Mouse (Mus musculus): Measurements from ENCODE around the gene Rcl1.

Gene Rcl1

DNA sequence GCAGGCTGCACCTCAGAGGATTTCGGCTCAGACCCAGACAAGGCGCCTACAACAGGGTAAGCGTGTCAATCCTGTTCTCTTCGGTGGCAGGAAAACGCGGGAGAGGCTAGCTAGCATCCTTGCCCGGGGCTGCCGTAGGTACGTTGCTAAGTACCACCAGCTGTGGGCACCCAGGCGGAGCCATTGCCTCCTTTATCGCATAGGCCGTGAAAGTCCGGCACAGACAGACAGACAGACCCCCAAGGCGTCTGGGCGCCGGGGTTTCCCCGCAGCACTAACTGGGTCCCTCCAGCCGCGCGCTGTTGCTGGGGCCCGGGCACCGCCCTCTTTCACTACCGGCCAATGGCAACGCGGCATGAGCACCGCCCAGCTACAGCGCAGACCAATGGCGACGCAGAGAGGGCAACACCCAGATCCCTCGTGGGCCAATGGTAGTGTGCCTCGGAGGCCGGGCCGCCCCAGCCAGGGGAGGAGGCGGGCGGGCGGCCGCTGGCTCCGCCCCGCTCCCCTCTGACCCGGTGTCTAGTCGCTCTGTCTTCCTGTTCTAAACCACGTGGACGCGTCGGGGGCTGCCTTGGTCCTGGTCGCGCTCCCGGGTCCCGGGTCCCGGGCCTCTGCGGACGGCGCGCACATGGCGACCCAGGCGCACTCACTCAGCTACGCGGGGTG lies at the start of gene Rcl1:
TSS of gene Rcl1 (plus strand) at position 502 of the 669 bp plus-strand sequence.
- no peak for DNase-seq (ENCODE audit: extremely low read depth, low read depth, low spot score)

DNA sequence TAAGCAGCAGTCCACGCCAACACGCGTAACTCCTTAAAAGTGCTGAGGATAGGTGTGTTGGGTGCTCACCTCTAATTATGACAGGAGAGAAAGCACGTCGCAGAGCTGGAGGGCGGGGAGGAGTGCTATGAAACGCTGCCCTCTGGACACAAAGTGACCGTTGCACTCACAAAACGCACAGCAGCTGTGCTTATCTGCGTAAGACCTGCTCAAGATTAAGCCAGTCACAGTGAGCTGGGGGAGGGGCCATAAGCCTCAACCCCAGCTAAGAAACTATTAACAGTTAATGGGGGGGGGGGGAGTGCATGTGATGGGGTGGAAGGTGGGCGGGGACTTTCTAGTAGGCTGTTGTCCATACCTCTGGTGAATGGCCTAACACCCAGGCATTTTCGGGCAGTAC lies 48.4 kb upstream of the Rcl1 start:
- no peak for DNase-seq (ENCODE audit: extremely low read depth, low read depth, low spot score)

DNA sequence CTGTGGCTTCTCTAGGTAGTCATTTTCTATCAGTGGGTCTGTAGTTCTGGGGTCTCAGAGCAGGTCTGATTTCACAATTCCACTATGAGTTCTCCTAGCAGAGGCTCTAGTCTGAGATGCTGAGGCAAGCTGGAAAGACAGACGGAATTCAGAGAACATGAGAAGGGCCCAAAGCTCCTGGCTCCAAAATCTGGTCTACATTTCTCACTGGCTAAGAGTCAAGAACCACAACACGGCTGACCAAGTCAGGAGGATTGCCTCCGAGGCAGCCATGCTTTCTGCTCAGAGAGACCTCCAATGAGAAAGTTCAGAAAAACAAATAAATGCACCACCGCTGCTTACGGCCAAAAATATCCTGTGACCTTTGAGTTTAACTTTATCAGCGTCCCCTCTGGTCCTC lies 46.6 kb upstream of the Rcl1 start:
- no peak for DNase-seq (ENCODE audit: extremely low read depth, low read depth, low spot score)

DNA sequence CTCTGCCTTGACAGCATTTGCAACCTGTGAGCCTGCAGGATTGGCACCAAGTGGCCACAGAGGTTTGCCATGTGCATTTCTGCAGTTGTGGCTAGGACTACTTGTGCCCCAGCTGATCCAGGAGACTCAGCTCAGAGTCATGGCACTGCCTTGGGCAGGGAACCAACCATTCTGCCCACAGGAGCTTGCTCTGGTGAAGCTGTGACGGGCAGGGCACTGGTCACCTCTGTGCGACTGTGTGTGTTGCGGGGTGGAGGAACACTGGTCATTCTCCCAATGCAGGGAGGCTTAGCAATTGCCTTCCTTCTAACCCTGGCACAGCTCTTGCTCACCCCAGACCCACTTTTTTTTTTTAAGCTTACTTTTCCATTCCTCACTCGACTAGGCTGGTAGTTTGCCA lies 45.7 kb upstream of the Rcl1 start:
- DNase-seq (ENCODE audit: extremely low read depth, low read depth, low spot score): no peak

DNA sequence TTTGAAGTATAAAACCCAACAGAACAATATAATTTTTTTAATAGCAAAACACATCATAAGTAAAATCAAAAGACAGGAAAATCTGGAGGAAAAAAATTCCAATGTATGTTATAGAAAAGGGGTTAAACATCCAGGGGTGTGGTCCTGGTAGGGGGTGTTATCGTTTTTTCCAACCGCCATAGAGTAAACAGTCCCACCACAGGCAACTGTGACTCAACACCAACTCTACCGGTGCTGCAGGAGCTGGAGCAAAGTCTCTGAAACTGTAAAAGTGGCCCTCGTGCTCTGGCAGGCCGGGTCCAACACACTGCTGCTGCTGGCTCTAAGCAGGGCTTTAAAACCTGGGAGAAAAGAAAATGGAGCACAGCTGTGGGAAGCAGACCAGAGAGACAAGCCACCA lies 42.4 kb upstream of the Rcl1 start:
- no peak for DNase-seq (ENCODE audit: extremely low read depth, low read depth, low spot score)

DNA sequence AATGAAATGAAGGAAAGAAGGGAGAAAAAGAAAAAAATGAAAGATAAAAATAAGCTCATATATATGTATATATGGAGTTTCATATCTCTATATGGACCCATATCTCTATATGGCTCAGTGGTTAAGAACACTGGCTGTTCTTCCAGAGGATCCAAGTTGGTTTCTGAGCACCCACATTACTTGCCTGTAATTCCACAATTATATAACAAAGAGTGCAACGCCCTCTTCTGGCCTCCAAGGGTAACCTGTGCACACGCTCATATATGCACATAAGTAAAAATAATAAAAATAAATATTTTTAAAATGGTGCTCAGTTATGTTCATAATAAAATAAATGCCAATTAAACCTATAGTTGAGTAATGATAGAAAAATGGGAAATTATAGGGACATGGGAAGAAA lies 41.5 kb upstream of the Rcl1 start:
- DNase-seq (ENCODE audit: extremely low read depth, low read depth, low spot score): no peak

DNA sequence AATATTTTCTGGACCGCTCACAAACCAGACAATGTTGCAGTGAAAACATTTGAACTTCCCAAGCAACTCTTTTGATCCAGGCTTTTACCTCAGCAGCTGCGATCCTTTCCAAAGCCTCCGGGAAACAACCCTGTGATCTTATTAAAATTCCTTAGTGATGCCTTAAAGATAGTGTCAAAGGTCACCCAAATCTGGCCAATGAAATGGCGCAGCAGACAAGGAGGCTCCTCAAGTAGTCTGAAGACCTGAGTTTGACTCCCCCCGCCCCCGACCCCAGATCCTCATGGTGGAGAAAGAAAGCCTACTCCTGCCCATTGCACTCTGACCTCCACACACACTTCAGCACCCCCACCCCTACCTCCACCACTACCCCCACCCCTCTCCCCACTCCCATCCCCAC lies 40.9 kb upstream of the Rcl1 start:
- no peak for DNase-seq (ENCODE audit: extremely low read depth, low read depth, low spot score)

DNA sequence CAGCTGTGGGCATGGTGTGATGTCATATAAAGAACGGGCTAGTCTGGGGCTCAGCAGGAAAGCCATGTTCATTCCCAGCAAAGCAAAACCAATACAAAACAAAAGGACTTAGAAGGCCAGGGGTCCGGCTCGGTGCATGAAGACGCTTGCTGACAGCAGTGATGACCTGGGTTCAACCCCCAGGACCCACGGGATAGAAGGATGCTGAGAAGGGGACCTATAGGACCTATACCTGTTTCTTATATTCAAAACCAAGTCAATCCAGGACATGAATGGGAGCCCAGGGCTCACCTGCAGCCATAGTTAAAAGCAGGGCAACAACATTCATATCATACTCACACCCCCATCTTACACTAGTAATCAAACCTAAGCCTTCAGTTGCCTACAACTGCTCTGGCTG lies 38.2 kb upstream of the Rcl1 start:
- no peak for DNase-seq (ENCODE audit: extremely low read depth, low read depth, low spot score)

DNA sequence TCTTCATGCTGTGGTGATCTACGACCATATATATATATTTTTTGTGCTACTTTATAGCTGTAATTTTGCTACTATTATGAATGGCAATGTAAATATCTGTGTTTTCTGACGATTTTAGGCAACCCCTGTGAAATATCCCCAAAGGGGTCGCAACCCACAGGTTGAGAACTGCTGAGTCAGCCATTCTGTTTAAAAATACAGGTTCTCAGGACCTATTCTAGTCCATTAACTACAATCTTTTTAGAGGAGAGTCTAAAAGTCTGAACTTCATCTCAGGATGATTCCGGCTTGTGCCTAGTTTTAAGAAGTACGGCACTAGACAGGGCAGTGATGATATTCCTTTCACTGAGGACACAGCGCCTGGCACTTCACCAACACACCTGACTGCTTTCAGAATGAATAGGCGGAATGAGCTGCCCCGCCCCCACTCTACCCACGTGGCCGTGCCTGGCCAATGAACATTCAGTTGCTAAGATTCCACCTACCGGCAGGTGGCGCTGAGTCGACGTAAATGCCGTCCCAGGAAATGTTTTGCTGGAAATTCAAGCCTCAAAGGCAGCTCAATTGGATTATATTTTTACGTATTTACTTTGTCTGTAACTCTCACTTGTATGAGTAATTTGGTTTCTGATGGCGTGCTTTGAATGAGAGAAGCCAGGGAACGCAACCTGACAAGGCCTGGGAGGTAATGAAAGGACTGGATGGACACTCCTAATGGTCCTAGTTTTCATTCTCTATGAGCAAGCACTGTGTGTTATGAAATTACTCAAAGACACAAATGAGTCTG lies 37.4 kb upstream of the Rcl1 start:
- no peak for DNase-seq (ENCODE audit: extremely low read depth, low read depth, low spot score)

DNA sequence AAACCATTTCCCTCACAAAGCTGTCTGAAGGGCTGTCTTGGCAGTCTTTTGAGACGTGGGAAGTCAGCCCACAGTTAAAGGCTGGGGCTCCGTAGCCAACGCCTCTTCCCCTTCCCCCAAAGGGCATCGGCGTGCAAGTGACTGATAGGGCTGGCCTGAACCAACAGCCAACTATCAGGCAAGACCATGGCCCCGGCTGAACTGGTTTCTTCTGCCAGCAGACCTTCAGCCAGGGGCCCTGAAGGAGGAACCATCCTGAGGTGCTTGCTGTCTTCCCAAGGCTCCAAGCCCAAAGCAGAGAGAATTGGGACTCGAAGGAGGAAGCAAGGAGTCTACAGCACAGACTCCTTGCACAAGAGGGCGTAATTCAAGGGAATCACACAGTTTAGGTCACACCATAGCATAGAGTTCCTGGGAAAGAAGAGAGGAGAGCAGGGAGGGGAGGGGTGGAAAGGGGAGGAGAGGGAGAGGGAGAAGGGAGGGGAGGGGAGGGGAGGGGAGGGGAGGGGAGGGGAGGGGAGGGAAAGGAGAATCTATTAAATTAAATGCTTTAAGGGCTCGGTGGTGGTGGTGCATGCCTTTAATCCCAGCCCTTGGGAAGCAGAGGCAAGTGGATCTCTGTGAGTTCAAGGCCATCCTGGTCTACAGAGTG lies 36.6 kb upstream of the Rcl1 start:
- no peak for DNase-seq (ENCODE audit: extremely low read depth, low read depth, low spot score)

DNA sequence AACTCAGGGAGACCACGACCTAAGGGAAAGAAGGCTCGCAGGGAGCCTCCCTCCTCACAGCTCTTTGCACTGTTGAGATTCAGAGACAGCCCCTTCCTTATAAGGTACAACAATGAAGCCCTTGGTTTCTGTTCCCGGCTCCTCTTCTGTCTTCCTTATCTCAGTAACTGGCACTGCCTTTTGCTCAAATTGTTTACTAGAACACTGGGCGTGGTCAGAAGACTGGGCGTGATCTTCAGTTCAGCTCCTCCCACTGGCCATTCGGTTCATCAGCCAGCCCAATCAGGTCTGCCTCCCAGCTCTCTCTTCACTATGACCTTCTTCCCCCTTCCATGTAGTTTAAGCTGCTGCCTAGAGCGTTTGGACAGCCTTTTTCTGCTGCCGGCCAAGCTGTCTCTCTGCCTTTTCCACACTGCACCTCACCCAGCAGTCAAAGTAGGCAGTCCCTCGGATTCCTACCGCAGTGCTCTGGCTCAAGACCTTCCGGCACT lies 34.1 kb upstream of the Rcl1 start:
- peak; percentile 57 for DNase-seq (ENCODE audit: extremely low read depth, low read depth, low spot score)

DNA sequence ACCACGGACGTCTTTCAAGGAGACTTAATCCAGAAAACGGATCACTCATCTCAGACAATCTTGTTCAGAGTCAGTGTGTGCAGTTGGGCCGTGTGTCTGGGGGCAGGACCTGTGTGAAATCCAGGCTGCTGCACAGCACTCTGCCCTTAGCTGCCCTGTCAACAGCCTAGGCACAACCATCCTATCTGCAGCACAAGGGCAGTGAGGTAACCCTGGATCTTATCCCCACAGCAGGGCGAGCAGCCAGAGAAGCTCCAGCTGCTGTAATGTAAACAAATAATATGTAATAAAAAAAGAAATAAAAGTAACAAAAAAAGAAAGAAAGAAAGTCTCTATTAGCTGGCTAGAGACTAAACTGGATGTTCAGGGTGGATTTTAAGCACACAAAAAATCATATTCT lies 32.0 kb upstream of the Rcl1 start:
- DNase-seq (ENCODE audit: extremely low read depth, low read depth, low spot score): no peak

DNA sequence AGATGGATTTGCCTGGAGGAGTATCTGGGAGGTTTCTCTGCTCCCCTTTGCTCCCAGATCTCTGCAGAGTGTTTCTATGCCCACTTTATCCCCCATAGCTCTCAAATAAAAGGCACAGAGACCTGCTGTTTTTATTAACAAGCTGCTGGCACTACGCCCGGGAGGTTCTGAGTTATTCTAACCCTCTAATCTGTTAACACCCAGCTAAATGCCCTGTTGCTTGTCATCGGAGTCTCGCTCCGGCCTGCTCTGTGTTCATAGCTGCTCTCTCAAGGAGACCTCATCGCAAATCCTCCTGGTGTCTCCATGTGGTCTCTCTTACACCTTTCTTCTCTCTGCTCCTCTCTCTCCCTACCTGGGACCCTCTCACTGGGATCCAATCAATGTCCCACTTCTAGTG lies 26.4 kb upstream of the Rcl1 start:
- no peak for DNase-seq (ENCODE audit: extremely low read depth, low read depth, low spot score)

DNA sequence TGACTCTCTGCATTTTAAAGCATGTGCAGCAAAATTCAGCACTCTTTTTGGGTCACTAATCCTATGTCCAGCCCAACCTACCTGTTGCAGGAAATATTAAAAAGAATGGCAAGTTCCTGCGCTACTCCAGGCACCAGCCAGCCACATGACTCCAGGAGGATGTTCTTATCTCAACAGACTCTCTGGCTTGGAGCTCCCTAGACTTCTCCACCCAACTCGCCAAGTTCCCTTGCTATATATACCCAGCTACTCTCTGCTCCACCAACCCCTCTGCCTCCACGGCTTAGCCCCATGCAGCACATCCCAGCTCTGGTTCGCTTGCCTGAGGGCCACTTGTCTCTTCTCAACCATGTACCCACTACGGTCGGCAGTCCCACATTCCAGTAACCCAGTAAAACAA lies 12.5 kb upstream of the Rcl1 start:
- DNase-seq (ENCODE audit: extremely low read depth, low read depth, low spot score): no peak

DNA sequence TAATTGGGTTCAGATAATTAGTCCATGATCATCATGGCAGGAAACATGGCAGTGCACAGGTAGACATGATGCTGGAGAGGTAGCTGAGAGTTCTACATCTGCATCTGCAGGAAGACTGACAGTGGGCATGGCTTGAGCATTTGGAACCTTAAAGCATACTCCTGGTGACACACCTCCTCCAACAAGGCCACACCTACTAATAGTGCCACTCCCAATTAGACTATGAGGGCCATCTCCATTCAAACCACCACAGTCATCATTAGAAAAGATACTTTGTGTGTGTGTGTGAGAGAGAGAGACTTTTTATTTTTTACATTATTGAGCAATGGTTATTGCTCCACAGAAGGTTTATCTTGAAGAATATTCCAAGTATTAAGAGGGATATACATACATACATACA lies 9.0 kb upstream of the Rcl1 start:
- no peak for DNase-seq (ENCODE audit: extremely low read depth, low read depth, low spot score)

DNA sequence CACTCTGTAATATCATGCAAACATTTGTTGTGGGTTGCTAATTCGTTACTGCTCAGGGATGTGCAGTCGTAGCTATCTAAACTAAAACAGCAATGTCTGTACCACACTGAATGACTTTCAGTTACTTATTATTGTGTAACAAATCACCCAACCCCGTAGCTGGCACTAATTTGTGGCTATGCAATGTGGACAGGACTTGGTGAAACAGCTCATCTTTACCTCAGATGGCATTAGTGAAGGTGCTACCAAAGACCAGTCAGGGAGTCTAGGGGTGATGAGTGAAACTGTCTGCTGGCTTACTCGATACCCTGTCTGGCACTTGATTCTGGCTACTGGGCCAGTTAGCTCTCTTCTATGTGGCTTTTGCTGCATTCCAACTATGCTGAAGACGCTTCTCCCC lies 2.1 kb upstream of the Rcl1 start:
- DNase-seq (ENCODE audit: extremely low read depth, low read depth, low spot score): no peak

DNA sequence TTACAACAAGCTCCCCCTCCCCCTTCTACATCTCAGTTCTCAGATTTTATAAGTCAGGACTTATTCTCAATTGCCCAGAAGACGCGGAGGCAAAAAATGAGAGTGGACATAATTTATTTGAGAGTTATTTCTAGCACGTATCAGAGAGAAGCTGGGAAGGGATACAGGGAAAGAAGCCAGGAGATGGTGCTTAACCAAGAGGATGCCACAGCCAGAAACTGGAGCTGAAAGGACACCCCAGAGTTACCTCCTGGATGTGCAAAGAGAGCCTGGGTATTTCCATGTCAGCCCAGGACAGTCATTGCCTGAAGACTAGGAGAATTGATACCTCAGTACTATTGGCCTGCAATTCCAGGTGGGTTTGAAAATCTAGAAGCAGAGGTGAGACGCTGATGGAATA lies 1.6 kb upstream of the Rcl1 start:
- DNase-seq (ENCODE audit: extremely low read depth, low read depth, low spot score): no peak

DNA sequence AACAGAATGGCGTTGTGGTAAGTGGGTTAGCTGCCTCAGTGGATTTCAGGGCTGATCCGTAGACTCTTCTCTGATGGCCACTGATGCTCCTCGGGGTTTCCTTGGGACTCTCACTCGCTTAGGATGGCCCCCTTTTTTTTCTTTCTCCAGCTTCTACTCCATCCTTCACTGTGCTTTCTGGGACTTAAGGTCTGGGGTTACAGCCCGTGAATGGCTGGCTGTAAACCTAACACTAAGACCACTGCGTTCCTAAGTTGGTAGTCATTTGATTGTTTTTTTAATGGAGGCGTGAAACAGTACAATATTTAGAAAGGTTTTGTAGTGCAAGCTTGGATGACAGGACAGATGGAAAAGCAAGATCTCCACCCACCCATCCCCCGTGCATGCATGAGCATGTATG lies 914 bp upstream of the Rcl1 start:
- no peak for DNase-seq (ENCODE audit: extremely low read depth, low read depth, low spot score)

DNA sequence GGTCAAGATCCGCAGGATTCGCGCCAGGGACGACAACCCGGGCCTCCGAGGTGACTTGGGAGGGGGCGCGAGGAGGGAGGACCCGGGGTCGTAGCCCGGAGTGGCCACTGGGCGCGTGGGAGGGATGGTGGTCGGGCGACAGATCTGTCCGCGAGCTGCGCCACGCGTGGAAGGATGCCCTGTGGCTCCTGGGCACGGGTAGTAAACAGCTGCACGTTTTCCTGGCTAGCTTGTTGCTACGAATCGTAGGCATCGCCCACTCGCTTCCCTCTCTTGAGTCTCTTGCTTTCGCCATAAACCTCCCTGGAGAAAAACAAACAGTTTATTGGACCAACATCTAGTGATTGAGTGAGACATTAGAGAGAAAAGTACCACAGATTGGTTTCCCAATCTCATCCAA lies 416 bp downstream of the Rcl1 start:
- DNase-seq (ENCODE audit: extremely low read depth, low read depth, low spot score): no peak

DNA sequence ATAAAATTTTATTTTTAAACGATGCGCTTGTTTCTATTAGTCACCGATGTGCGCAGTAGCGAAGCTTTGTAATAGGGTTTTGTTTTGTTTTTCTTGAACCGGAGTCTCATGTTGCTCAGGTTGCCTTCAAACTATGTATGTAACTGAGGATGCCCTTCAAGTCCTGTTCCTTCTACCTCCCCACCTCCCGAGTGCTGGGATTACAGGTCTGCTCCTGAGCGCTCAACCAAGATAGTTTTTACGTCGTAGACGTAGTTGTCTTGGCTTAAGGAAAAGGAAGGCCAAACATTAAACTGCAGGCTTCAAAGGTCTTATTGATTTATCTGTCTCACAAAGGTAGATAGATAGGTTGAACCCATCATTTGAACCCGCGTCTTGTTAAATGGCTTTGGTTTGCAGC lies 923 bp downstream of the Rcl1 start:
- no peak for DNase-seq (ENCODE audit: extremely low read depth, low read depth, low spot score)

DNA sequence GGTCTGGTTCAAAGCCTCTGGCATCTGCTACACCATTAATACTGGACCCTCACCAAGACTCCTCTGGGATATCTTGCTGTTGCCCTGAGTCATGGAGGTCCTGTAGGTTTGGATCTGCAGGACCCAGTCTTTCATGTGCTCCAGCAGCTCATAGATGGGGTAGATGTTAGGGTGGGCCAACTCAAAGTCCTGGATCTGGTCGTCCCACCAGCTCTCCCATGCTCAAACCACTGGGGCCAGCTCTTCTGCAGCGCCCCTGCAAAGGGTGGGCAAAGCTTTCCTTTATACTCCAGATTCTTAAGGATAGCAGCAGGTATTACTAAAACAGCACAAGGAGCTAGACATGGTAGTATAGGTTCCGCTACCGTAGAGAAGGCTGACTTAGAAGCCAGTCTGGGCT lies 4.6 kb downstream of the Rcl1 start:
- DNase-seq (ENCODE audit: extremely low read depth, low read depth, low spot score): no peak

DNA sequence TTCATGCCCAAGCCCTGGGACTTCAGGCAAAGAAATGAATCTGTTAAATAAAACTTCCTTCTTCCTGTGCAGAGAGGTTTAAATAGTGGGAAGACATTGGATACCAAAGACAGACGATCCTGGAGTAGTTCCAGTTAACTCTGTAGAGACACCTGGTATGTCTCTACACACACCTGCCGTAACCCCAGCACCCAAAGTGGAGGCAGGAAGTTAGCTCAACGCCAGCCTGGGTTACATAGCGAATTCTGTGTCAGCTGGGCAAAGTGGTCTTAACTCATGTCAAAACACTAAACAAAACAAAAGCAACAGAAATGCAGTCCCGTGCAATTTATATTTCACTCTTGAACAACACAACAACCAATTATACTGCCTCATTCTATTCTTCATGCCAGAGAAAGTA lies 5.1 kb downstream of the Rcl1 start:
- no peak for DNase-seq (ENCODE audit: extremely low read depth, low read depth, low spot score)

Measured in fat pad, adult 2 months (tissue).